Comparison of ENCODE assay signal across 8 mouse cellular contexts in the genomic region with DNA sequence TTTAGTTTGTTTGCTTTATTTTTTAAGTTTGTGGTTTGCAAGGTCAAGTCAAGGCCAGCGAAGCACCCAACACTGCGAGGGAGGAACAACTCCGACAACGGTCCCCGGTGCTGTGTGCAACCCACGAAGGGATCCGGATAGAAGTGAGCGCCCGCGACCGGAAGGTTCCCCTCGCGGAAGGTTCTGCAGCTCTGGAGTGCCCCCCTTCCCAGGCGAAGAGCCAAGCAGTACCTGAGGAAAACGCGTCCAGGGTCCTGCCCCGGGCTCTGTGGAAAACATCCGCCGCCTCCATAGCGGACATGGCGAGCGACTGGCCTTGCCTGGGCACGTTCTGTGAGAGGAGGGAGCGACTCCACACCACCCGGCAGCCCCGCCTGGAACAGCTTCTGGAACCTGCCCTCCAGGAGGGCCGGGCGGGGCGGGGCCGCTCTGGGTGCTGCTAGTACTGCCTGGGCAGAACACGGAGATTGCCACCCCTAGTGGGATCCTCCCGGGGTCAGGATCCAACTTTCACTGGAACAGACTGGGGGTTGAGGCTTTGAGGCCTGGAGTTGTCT. TPM values are rescaled to one million over a fixed set of nuclear protein-coding genes. Genes with fewer than 3 reads are reported as not detected.
A peak's percentile ranks its signal among the peaks of the same experiment; 100 is the strongest.
DNase-seq lines count a peak whose midpoint lies in the region; ATAC-seq lines count a peak whose summit lies in the region.

Cpped1 (minus strand) TSS at position 411 of the 557 bp plus-strand sequence.

- no peak within 1 kb of the TSS for H3K27ac ChIP-seq in hindbrain, embryonic 11.5 days (ENCODE audit: low read depth, low read length)

- peak; percentile 97 for ATAC-seq in hindbrain, embryonic 11.5 days (ENCODE audit: low FRiP score)

- H3K36me3 ChIP-seq in hindbrain, embryonic 11.5 days (ENCODE audit: control insufficient read depth, insufficient read depth, low read length), result no peaks in the 10 kb centered on the region

- H3K27me3 ChIP-seq in hindbrain, embryonic 11.5 days (ENCODE audit: control insufficient read depth, insufficient read depth, low read length), result no peaks in the 10 kb centered on the region

- WGBS in hindbrain, embryonic 11.5 days, result under 1% methylated on average over 32 of the region's 32 CpGs

- peak within 1 kb of the TSS; percentile 62 for H3K9ac ChIP-seq in hindbrain, embryonic 11.5 days (ENCODE audit: low read depth, low read length)

- DNase-seq in Muller cell, postnatal 12 days (ENCODE audit: inconsistent ontology term), result peak; percentile 96
- DNase-seq in cerebellum, adult 9-11 months, result peak; percentile 91
- DNase-seq in frontal cortex, adult 2 months (ENCODE audit: extremely low spot score in 1 of 2, low spot score in 1 of 2), result peak; percentile 70 to 90
- DNase-seq in hindbrain, embryonic 11.5 days (ENCODE audit: low spot score), result peak; percentile 87
- DNase-seq in layer of hippocampus, postnatal 14 days (ENCODE audit: low spot score in 2 of 2), result peak; percentile 85 to 94
- DNase-seq in lung, postnatal 14 days, result peak; percentile 86
- peak; percentile 82 for DNase-seq in retina, adult 2 months (ENCODE audit: low read depth, low spot score)
- peak; percentile 88 to 92 for DNase-seq in thymus, postnatal 36 days

- H3K4me3 ChIP-seq in hindbrain, embryonic 11.5 days (ENCODE audit: low read depth, low read length), result peak within 1 kb of the TSS; percentile 40

- H3K9me3 ChIP-seq in hindbrain, embryonic 11.5 days (ENCODE audit: control insufficient read depth, low read length), result no peaks in the 10 kb centered on the region

- no peaks in the 10 kb centered on the region for H3K4me1 ChIP-seq in hindbrain, embryonic 11.5 days (replicated peaks; ENCODE audit: control insufficient read depth, insufficient read depth, low read length)

- peak within 1 kb of the TSS; percentile 52 for H3K4me2 ChIP-seq in hindbrain, embryonic 11.5 days (replicated peaks; ENCODE audit: low read depth, low read length)

RNA-seq across cellular contexts. Expression of gene Cpped1, which starts in this region (rescaled TPM):
- polyA plus RNA-seq in frontal cortex, adult 2 months (2012; rRNA removed), result 26.1 and 28.4 TPM in 2 replicates
- polyA plus RNA-seq in hindbrain, embryonic 11.5 days (2014; fragmentation: Nextera tagmentation; extraction: Ambion mirVana), result 16.9 and 17.0 TPM in 2 replicates
- 10 to 100 TPM; 28.9 to 29.1 TPM for total RNA-seq in layer of hippocampus, postnatal 14 days (2021)
